Mouse (Mus musculus): ENCODE data around the gene Nptxr. TPM values are rescaled to one million over a fixed set of nuclear protein-coding genes. Genes with fewer than 3 reads are reported as not detected.

Nptxr gene
- total RNA-seq (2021), result 100 to 1,000 TPM; 691 to 759 TPM
- long read RNA-seq, experiment 1, full-length matches to known transcripts, result 381 of 582 reads
- long read RNA-seq, experiment 1, partial matches to known transcripts, result 20 of 582 reads
- long read RNA-seq, experiment 1, other reads (novel, unspliced or antisense), result 181 of 582 reads
- long read RNA-seq, experiment 2, full-length matches to known transcripts, result 183 of 382 reads
- long read RNA-seq, experiment 2, partial matches to known transcripts, result 1 of 382 reads
- long read RNA-seq, experiment 2, other reads (novel, unspliced or antisense), result 198 of 382 reads

- peak; percentile 71 to 83 for DNase-seq (ENCODE audit: low spot score in 2 of 2)
Measured at GRCm38 (mm10) chr15:79804352-79805071, at the start of gene Nptxr. Gene Nptxr (minus strand): TSS chr15:79804766.

DNA sequence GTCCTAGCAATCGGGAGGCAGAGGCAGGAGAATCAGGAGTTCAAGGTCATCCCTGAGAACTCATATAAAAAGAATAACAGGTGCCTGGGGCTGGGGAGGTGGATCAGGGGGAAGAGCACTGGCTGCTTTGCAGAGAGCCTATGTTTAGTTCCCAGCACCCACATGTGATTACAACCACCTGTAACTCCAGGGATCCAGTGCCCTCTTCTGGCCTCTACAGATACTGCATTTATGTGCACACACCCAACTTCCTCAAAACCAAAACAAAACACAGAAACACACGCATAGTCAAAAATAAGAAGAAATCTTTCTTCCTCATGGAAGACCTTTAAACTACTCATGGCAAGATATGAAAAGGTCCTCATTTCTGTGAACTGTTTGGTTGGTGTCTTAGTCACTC, 45.6 kb upstream of the Nptxr start:
- DNase-seq (ENCODE audit: low spot score in 2 of 2), result no peak

DNA sequence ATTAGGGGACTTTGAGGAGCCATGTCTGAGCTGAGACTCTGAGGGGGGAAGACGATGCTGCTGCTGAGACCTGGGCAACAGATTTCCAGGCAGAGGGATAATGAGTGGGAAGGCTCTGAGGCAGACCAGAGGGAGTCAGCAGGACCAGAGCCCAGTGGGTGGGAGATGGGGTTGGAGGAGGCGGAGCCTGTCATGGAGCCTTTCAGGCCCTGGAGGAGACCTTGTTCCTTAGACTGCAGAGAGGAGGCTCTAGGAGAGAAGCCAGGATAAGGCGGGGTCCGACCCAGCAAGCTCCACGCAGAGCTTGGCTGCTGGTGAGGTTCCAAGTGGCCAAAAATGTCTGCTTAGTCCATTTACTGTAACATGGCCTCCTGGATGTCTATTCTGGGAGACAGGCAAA, 42.5 kb upstream of the Nptxr start:
- peak in 1 of 2 experiments; percentile 35 for DNase-seq (ENCODE audit: low spot score in 2 of 2)

DNA sequence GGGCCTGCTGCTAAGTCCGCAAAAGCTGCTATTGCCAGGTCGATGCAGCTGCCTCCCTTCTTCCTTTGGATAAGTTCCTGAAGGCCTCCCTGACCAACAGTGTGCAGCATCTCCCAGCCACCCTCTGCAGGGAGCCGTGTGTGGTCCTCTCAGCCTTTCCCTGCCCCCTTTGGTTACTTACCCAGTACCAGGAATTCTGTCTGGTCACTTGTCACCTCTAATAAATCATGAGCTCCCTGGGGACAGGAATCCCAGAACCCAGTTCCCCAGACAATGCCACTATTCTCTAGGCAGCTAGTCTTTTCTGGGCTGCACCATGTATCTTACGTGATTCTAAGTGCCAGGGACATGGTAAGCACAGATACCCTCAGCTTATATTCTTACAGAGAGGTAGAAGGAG, 41.4 kb upstream of the Nptxr start:
- DNase-seq (ENCODE audit: low spot score in 2 of 2), result no peak

DNA sequence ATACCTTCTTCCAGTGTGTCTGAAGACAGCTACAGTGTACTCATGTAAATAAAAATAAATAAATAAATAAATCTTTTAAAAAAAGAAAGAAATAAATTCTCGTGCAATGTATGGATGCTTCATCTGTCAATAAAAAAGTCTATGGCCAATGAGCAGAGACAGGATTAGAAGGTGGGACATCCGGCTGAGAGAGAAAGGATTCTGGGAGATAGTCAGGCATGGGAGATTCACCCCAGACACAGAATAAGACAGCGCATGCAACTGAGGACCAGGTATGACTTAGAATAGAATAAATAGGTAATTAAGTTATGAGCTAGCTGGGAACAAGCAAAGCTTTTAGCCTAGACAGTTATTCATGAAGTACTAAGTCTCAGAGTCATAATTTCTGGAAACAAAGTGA, 38.4 kb upstream of the Nptxr start:
- no peak for DNase-seq (ENCODE audit: low spot score in 2 of 2)

DNA sequence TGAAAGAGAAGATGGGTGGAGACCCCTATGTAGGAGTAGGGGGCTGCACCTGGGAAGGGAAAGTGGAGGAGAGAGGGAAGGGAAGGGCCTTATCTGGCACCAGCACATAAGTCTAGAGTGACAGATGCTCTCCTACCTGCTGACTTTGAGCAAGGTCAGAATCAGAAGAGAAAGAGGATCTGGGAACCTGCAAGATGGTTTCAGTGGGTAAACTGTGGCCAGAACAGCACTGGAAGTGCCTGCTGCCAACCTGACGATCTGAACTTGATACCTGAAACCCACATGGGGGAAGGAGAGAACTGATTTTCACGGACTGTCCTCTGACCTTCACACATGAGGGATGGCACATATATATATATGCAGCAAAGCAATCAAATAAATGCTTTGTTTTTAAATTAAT, 35.7 kb upstream of the Nptxr start:
- DNase-seq (ENCODE audit: low spot score in 2 of 2), result no peak

DNA sequence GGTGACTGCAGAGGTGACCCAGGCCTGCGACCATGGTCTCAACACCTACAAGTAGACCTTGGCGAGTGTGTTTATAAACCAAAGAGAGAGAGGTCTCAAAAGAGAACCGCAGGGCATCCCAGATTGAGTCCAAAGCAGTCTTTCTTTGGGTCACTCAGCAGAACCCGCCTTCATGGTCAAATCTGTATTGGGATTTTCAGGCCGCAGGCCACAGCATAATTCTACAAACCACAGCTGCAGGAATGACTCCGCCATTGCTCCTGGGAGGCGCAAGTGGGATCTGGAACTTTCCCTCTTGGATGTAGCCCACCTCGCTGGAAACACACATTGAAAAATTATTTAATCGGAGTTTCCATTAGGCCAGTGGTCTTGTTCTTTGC, 30.3 kb upstream of the Nptxr start:
- DNase-seq (ENCODE audit: low spot score in 2 of 2), result peak in 1 of 2 experiments; percentile 26

GRCm38 (mm10) chr15:79834130-79834880, 29.7 kb upstream of the Nptxr start, which contains the start of the genes Npcd and Cbx6:
Gene Npcd (minus strand): TSS chr15:79834237.
Gene Cbx6 (minus strand): TSS chr15:79834688.
- peak; percentile 98 to 99 for DNase-seq (ENCODE audit: low spot score in 2 of 2)

DNA sequence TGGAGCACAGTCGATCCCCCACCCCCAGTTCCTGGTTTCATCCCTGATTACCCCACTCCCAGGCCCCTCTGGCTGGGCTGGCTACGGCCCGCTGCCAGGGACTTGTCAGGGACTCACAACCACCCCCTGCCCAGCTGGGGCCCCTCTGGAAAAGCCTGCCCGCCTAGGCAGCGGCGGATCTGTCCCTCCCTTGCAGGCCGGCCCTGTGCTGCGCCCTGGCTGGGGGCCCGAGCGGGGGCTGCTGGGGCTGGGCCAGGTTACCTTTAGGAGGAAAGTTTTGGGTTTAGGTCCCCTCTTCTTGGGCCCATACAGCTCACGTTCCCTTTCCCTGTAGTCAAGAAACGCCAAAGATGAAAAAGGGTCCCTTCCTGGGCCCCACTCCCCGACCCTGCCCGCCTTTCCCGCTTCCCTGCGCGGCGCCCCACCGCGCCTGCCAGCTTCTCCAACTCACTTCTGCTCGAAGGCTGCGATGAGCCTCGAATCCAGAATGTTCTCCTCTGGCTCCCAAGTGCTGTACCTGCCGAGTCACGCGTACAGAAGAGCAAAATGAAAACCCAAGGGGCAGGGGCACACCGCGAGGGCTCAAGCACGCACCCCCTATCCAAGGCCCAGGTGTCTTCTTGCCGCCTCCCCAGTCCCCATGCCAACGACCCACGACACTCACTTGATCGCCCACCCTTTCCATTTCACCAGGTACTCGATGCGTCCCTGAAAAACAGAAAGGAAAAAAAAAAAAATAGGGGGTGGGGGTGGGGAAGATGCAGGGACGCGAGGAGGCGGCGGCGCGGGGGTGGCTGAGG, 28.9 kb upstream of the Nptxr start:
- DNase-seq (ENCODE audit: low spot score in 2 of 2), result peak in 1 of 2 experiments; percentile 43

DNA sequence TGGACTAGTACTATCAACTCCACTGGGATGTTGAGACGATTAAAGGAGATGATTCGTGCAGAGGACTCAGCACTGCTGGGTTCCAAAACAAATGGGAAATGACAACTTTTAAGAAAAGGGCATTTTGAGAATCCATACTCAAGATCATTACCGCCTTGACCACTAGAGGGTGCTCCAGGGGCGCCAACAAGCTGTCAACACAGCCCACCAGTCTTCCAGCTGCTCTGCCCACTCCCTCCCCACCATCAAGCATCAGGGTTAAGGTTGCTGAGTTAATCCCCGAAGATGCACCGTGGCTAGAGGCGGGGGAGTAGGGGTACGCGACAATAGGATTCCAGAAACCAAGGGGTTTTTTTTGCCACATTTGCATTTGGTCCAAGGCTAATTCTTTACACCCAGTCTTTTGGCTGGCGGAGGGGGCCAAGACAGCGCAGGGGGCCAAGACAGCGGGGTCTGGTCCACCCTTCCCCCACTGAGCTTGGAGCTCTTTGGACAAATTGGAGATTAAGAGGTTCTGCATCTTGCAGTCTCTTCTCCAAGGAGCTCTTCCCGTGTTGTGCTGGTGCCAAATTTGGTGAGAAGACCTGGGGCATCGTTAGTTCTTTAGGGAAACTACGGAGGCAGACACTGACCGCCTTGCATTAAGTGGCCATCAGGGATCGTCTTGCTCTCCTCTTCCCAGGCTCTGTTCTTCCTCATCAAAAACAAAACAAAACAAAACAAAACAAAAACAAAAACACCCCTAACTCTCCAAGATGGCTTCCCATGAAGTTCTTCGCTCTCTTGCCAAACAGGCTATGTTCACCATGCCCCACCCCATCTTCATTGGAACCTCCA, 27.7 kb upstream of the Nptxr start:
- DNase-seq (ENCODE audit: low spot score in 2 of 2), result peak; percentile 84 to 91

DNA sequence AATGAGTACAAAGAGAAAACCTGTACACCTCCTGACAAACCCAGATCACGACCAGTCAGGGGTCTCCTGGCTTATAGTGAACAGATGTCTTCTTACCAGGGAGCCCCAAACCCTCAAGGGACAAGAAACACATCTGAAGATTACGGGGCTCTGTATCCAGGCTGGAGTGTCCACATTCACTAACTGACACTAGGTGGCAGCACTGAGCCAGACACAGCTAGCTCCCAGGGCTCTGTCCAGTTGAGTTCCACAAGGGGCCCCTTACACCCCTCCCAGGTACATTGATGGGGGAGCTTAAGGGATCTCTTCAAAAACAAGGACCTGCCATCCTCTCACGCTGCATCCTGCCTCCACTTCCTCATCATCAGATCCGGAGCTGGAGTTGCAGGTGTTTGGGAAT, 25.8 kb upstream of the Nptxr start:
- DNase-seq (ENCODE audit: low spot score in 2 of 2), result peak; percentile 83

DNA sequence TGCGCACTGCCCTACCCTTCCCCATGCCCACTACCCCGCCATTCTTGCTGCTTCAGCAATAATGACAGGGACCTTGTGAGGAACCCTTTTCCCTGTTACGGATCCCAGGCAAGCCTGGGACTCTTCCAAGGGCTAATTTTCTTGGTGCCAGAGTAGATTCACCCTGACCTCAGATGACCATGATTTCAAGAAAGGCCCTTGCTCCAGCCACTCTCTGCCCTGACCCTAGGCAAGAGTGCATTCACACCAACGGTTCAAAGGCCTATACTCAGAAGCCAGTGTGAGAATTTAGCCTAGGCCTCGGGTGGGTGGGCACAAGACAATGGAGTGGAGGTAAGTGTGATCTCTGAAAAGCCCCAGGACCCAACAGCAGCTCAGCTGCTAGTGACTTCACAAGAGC, 24.9 kb upstream of the Nptxr start:
- DNase-seq (ENCODE audit: low spot score in 2 of 2), result no peak

DNA sequence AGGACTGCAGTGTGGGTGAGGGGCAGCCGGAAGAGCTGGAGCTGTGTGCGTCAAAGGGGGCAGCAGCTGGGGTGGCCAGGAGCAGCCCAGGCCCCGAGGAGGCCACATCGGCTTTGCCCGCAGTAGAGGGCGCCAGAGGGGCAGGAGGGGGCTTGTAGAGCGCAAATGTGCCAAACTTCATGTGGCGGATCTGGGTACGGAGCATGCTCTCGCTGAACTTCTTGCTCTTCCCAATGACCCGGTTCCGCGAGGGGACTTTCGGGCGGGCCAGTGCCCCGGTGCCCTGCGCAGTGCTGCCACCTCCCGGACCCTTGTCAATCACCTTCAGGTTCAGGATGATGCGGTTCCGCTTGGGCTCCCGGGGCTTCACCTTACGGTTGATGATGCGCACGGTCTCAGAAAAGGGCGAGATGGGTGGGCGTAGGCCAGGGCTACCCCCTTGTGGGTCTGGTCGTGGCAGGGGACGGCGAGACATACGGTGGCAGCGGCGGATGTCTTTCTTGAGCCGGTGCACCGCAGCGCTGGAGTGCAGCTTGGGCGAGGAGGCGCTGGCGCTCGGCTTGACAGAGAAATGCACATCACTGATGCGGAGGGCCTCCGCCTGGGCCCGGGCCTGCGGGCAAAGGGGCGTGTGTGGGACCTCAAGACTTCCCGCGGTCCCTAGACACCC, 23.9 kb upstream of the Nptxr start:
- DNase-seq (ENCODE audit: low spot score in 2 of 2), result no peak

- DNase-seq (ENCODE audit: low spot score in 2 of 2), result no peak
Measured at GRCm38 (mm10) chr15:79827778-79828210, 23.2 kb upstream of the Nptxr start.

GRCm38 (mm10) chr15:79827061-79827777, 22.7 kb upstream of the Nptxr start:
- DNase-seq (ENCODE audit: low spot score in 2 of 2), result no peak

- DNase-seq (ENCODE audit: low spot score in 2 of 2), result no peak
Measured at GRCm38 (mm10) chr15:79826221-79826935, 21.8 kb upstream of the Nptxr start.

- no peak for DNase-seq (ENCODE audit: low spot score in 2 of 2)
Measured at GRCm38 (mm10) chr15:79825146-79825825, 20.7 kb upstream of the Nptxr start.
